Mouse (Mus musculus): ENCODE measurements at regions not wholly inside any gene's neighbourhood (a gene's known extent, or its start where the extent isn't known, plus 50 kb on each side); places are given as distances from the start of the nearest gene placed in this dataset.

DNA sequence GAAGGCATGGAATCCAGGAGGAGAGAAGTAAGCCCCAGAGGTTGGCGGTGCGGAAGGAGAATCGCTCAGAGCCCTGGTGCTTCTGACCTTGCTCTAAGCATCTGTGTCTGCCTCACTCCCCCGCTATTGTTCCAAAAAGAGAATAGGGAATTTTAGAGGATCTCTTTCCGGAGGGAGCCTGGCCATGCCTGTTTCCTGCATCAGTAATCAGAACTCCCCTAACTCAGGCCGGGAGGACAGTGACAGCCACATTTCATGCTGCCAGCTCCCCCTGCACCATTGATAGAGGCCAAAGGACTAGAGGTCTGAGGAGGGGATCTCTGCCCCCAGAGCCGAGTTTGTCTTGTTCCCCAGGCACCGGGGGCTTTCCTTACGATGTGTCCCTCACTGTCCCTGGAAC, 53.0 kb upstream of the Slc22a12 start:
- no peak for TF ChIP-seq POLR2A (IDR thresholded peaks at IDR 0.05; ENCODE audit: borderline replicate concordance, low read depth, low read length)
- no peak for TF ChIP-seq CTCF (IDR thresholded peaks at IDR 0.05; ENCODE audit: low read depth, low read length)

Measured in bone marrow macrophage, adult 2 months (primary cell).